Mouse (Mus musculus) WW6 (cell line): ENCODE measurements around the gene Samd4b.

ENCODE experiments used
- DNase-seq: peaks from one replicate; pipeline ENCODE4 v3.0.0-alpha.2; 2013; ENCODE audit warnings: low read depth, low spot score

Samd4b gene

DNA sequence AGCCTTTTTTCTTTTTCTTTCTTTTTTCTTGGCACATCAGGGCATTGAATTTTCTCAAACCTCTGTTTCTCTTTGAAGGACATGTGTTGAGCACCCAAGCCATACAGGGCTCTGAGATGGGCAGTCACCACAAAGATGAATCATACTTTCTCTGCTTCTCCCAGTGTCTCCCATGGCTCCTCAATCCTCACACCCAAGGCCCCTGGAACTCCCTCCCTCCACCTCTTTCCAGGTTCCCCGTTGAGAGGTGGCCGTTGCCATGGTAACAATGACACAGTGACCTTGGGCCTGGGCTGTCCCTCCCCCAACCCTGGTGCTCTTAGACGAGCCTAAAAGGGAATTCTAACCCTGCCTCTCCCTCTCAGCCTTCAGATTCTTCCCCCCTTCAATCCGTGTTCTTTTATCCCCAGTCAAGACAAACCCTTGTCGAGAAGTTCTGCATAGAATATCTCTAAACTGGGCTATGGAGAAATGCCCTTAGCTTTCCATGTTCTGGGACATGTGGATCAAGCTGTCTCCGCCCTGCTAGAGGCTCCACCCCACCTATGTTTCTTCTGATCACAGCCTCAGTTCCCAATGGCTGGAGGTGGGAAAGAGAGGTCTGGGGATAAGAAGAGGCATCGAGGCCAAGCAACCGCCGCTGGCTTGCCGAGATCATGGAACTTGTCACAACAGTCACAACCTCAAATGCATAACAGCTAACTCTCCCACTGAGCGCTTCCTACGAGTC, 150.7 kb downstream of the Samd4b start:
- no peak for DNase-seq

DNA sequence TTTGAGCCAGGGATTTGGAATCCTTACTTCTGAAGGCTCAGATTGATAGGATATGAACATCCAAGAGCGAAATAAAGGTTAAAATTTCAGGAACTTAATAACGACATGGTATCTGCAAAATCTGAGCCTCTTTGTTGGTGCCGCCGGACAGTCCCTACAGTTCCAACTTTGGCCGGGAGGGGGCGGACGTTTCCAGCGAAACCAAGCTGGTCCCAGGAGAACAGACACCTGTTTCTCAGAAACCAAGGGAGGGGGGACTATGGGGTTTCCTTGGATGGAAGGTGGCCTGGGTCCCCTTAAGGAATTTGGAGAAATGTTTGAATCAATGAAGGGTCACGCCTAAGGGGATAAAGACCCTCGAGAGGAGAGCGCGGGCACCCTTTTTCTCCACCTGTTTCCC, 151.5 kb downstream of the Samd4b start:
- no peak for DNase-seq

DNA sequence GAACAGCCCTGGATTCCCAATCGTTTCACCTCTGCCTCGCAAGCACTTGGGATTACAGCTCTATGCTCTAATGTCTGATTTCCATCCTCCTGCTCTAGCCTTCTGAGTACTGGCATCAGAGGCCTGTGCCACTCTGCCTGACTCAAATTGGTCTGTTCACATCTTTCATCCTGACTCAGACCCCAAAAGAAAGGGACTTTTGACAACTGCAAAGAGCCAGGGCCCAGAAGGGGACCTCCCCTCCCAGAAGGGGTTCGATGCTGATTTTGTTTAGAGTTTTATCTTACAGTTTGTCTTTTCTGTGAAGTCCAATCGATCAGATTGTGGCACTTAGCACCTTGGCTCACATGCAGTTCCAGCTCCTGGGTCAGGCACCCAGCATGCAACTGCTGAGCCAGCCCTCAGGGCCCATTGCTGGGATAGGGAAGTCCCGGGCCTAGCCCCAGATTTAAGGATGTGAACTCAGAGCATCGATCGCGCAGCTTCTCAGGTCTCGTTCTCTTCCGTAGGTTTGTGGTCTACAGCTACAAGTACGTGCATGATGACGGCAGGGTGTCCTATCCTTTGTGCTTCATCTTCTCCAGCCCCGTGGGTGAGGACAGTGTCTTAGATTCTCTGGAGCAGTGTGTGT, 153.5 kb downstream of the Samd4b start:
- no peak for DNase-seq

GRCm38 (mm10) chr7:28442688-28443087, 155.3 kb downstream of the Samd4b start:
- no peak for DNase-seq

DNA sequence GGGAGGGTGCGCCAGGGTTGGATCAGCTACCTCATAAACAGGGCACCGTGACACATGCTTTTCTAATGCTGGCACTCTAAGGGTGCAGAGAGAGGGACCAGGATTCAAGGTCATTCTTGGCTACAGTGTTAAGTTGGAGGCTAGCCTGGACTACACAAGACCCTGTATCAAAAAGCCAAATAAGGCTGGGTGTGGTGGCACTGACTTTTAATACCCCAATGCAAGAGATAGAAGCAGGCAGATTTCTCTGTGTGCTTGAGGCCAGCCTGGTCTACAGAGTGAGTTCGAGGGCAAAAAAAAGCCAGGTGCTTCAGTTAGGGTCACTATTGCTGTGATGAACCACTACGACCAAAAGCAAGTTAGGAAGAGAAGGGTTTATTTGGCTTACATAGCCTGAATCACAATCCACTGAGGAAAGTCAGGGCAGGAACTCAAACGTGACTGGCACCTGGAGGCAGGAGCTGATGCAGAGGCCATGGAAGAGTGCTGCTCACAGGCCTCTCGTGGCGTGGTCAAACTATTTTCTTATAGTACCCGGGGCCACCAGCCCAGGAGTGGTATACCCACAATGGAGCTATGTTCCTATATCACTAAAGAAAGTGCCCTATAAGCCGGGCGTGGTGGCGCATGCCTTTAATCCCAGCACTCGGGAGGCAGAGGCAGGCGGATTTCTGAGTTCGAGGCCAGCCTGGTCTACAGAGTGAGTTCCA, 156.0 kb downstream of the Samd4b start:
- no peak for DNase-seq

GRCm38 (mm10) chr7:28440739-28441138, 157.2 kb downstream of the Samd4b start:
- no peak for DNase-seq

DNA sequence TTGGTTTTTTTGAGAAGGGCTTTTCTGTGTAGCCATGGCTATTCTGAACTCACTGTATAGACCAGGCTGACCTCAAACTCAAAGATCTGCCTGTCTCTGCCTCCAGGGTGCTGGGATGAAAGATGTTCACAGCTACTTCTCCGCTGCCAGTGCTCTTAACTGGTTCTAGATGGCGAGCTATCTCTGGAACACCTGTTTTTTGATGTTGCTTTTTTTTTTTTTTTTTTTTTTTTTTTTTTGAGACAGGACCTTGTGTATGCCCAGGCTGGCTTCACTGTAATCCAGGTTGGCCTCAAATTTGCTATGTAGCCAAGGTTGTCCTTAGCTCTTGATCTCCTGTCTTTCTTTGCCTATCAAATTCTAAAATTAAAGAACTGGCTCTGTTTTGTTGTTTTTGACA, 159.2 kb downstream of the Samd4b start:
- DNase-seq, result no peak

- no peak for DNase-seq
These were observed 160.0 kb downstream of the Samd4b start for GRCm38 (mm10) chr7:28437964-28438363.

GRCm38 (mm10) chr7:28436932-28437570, 160.9 kb downstream of the Samd4b start, which contains the start of gene Gmfg:
Gmfg (plus strand) TSS chr7:28437447.
- no peak for DNase-seq

- peak; percentile 99 for DNase-seq
These were observed 161.6 kb downstream of the Samd4b start for GRCm38 (mm10) chr7:28436271-28436904.

DNA sequence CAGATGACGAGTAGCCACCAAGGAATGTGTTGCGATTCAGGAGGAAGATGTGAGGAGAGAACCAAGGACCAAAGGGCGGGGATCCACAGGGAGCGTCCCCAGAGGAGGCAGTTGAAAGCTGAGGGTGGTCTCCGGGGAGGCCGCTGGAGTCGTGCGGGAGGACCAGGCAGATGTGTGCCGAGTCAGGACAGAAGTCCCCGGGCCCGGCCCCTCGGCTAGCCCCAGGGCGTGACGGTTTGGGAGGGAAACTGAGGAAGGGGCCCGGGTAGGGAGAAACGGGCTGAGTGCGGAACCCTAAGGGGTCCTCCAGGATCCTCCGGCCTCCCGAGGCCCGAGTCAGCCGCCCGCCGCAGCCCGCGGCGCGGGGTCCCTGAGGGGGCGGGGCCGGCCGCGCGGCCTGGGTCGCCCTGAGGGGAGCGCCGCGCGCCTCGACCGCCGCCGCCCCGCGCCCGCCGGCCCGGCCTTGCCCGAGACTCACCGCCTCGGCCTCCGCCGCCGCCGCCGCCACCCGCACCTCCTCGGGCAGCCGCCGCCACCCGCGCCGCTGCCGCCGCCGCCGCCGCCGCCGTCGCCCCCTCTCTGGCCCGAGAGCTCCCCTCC, 162.2 kb downstream of the Samd4b start:
- DNase-seq, result no peak

GRCm38 (mm10) chr7:28432252-28432651, 165.7 kb downstream of the Samd4b start:
- DNase-seq, result no peak

DNA sequence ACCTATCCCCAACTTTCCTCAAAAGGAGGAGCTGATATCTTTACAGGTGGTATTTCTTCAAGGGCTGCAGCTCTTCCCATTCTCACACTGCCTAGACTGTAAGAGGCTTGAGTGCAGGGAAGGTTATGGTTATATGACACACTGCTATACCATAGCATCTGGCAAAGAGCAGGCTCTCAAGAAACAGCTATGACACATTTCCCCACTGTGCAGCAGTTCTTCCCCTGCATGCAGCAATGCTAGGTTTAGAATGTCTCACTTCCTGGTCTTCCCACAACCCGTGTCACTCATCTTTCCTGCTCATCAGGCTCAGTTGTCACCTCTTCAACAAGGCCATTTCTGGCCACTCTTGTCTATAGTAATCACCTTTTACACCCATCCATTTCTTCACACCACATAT, 167.4 kb downstream of the Samd4b start:
- no peak for DNase-seq

- no peak for DNase-seq
These were observed 170.2 kb downstream of the Samd4b start for GRCm38 (mm10) chr7:28427738-28428137.

DNA sequence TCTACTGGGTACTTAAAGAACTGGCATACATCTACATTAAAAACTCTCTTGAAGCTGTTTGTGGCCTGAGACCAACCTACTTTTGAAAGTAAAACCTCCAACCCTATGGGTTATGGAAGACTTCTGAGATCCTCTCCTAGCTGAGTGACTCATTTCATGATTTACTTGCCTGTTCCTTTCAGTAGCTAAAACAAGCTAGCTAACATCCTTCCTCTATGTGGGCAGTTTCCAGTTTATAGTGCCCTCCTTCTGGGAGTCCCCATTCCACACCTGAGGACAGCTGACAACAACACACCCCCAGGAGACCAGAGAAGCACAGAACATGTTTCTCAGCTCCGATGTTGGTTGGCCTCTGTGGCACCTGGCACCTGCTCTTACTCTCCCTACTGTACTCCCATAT, 174.9 kb downstream of the Samd4b start:
- DNase-seq, result no peak

GRCm38 (mm10) chr7:28419416-28419815, 178.5 kb downstream of the Samd4b start:
- DNase-seq, result no peak

DNA sequence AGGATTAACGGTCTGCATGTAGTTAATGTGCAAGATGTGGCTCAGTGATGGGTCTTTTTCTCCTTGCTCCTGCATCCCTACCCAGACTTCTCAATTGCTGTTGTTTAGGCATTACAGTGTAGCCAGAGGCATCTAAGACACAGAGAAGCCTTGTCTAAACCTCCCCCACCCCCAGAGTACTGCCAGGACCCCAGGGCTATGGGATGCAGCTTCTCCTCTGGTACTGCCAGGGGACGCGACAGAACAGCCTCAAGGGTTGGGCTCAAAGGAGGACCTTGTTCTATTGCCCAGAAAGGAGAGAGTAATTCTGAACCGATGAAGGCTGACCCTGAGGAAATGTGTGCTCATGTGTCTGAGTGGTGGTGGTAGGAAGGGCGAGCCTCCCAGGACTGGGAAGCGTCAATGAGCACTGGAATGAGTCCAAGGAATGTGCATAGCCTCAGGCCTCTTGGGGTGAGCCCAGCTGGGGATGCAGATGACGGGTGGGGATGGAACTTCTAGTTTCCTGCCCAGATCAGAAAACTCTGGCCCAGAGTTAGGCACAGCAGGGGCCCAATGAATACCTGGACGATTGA, 179.8 kb downstream of the Samd4b start:
- peak; percentile 55 for DNase-seq

DNA sequence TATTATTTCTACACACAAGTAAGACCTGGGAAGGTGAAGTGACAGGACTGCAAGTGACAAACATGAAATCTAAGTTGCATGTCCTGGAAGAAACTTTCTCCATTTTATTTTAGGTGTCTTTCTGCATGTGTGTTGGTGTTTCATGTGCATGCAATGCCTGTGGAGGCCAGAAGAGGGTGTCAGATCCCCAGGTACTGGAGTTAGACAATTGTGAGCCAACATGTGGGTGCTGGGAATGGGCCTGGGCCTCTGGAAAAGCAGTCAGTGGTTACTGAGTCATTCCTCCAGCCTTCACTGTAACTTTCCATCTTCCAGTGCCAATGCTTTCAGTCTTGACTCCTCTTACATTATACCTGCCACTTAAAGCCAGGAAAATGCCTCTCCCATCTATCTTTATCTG, 180.6 kb downstream of the Samd4b start:
- no peak for DNase-seq

DNA sequence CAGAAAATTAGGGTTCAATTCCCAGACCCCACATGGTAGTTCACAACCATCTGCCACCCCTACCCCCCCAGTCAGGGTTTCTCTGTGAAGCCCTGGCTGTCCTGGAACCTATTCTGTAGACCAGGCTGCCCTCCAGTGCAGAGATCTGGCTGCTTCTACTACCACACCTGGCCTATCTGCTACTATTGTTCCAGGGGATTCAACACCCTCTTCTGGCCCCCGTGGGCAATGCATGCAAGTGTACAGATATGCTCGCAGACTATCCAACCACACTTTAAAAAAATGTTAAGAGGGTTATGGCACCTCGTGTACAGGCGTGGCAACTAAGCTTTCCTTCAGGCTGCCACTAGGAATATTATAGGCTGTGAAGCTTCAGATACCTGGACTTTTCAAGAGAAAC, 185.1 kb downstream of the Samd4b start:
- DNase-seq, result no peak

DNA sequence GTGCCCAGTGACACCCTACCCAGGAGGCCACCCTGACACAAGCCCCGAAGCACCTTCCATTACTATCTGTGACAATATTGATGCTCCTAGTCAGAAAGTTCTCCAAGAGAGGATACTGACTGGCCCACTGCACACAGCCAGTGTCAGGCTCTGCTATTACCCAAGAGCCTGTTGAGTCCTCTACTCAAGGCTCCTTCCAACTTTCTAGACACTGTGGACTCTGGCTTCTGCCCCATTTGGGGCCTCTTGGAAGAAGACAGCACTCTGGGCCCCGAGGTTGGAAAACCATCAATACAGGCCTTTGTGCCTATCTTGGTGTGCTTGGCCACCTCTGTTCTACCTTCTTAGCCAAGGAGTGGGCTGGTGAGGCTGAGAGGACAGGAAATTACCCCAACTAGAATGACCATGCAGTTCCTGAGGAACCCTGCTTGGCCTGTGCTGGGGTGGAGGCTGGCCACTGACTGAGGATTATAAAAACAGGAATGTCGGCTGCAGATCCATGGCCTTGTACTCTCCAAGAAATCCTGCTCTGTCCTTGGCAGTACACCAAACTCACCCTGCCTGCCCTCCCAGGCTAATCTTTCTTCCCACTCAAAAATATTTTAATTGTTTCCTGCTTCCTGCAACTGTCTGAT, 187.0 kb downstream of the Samd4b start:
- DNase-seq, result no peak

DNA sequence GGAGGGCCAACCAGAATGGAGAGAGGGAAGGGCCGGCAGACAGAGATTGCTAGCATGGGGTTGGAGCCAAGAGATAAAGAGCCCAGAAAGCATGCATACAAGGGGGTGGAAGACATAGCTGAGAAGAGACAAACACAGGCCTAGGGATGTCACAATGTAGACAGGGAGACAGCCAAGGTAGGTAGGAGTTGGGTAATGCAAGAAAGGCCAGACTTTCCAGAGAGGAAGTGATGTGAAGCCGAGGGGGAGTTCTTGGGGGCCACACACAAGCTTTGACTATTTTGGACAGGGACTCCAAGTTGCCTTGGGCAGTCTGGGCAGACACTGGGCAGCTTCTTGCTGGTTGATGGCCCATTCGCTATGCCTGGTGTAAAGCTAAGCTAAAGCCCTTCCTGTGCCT, 196.0 kb downstream of the Samd4b start:
- no peak for DNase-seq
